Mouse (Mus musculus): ENCODE data around the gene Slc35e3.

DNA sequence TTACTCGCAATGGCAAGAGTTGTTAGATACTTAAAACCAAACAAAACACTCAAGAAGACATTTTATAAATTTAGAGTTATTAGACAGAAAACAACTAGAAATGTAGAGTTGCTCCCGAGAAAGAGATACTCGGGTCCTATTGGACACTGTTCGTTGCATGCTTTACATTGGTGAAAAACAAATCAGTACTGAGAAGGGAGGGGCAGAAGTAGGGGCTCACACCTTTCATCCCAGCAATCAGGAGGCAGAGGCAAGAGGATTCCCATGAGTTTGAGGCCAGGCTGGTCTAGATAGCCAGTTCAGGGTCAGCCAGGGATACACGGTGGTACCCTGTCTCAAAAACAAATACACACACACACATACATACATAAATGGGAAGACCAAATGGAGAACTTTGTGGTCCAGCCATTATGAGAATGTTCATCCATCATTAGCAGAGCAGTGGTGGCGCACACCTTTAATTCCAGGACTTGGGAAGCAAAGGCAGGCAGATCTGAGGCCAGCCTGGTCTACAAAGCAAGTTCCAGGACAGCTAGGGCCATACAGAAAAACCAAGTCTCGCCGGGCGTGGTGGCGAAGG is 54.7 kb downstream of the Slc35e3 start:
- TF ChIP-seq CTCF (IDR thresholded peaks at IDR 0.05; ENCODE audit: control insufficient read depth, insufficient read depth, insufficient read length) (no peak), MYOD1 (IDR thresholded peaks at IDR 0.05; ENCODE audit: control insufficient read depth, insufficient read length, low read depth) (no peak), USF1 (IDR thresholded peaks at IDR 0.05; ENCODE audit: low read depth) (no peak), MYOG (IDR thresholded peaks at IDR 0.05; ENCODE audit: control insufficient read depth, extremely low read depth, insufficient read length) (no peak), MAX (IDR thresholded peaks at IDR 0.05) (no peak), CEBPB (IDR thresholded peaks at IDR 0.05; ENCODE audit: low read depth) (no peak), FOSL1 (IDR thresholded peaks at IDR 0.05; ENCODE audit: insufficient read depth, low read length, poor library complexity, severe bottlenecking) (no peak)
